Mouse (Mus musculus): ENCODE measurements around the gene Gm4305. TPM values are rescaled to one million over a fixed set of nuclear protein-coding genes. Genes with fewer than 3 reads are reported as not detected.
"Not testable (repeated sequence)": the region's sequence is repeated elsewhere in the genome, so short reads cannot be mapped to it uniquely, and the experiment has no call there.

Gene Gm4305
- total RNA-seq (2015) (not detected in 2 replicates), total RNA-seq (2017) (not detected in 2 replicates)

GRCm38 (mm10) chr10:100350793-100351192 lies at the start of gene Gm4305:
Gene Gm4305, plus strand, starts transcription at chr10:100351093.
- ATAC-seq (replicated peaks; ENCODE audit: poor library complexity) = not testable (repeated sequence)

- ATAC-seq (replicated peaks; ENCODE audit: poor library complexity) = not testable (repeated sequence)
Measured at GRCm38 (mm10) chr10:100335376-100335775, 15.5 kb upstream of the Gm4305 start, which contains the start of gene Gm4301. Gene Gm4301, plus strand, starts transcription at chr10:100335676.

- not testable (repeated sequence) for ATAC-seq (replicated peaks; ENCODE audit: poor library complexity)
Measured at GRCm38 (mm10) chr10:100340536-100340935, 10.4 kb upstream of the Gm4305 start, which contains the start of gene Gm4302. Gene Gm4302, plus strand, starts transcription at chr10:100340836.

- not testable (repeated sequence) for ATAC-seq (replicated peaks; ENCODE audit: poor library complexity)
Measured at GRCm38 (mm10) chr10:100345672-100346071, 5.2 kb upstream of the Gm4305 start, which contains the start of gene Gm4303. Gene Gm4303, plus strand, starts transcription at chr10:100345972.

GRCm38 (mm10) chr10:100356841-100357240 lies 5.9 kb downstream of the Gm4305 start:
- ATAC-seq (replicated peaks; ENCODE audit: poor library complexity) = not testable (repeated sequence)

GRCm38 (mm10) chr10:100361038-100361437 lies 10.1 kb downstream of the Gm4305 start, which contains the start of gene Gm4307:
Gene Gm4307, plus strand, starts transcription at chr10:100361338.
- ATAC-seq (replicated peaks; ENCODE audit: poor library complexity) = not testable (repeated sequence)

- not testable (repeated sequence) for ATAC-seq (replicated peaks; ENCODE audit: poor library complexity)
Measured at GRCm38 (mm10) chr10:100382460-100382859, 31.6 kb downstream of the Gm4305 start, which contains the start of gene Gm4312. Gene Gm4312, minus strand, starts transcription at chr10:100382560.

Other genes with a start within 250 kb of the Gm4305 start
- gene Gm4301, start 15.4 kb upstream of the Gm4305 start, total RNA-seq (2015) = not detected in 2 replicates
- gene Gm4301, start 15.4 kb upstream of the Gm4305 start, total RNA-seq (2017) = not detected in 2 replicates
- not detected in 2 replicates for gene Gm4302, start 10.3 kb upstream of the Gm4305 start, total RNA-seq (2015)
- gene Gm4302, start 10.3 kb upstream of the Gm4305 start, total RNA-seq (2017) = not detected in 2 replicates
- not detected in 2 replicates for gene Gm4303, start 5.1 kb upstream of the Gm4305 start, total RNA-seq (2015)
- gene Gm4303, start 5.1 kb upstream of the Gm4305 start, total RNA-seq (2017) = not detected in 2 replicates
- gene Gm4307, start 10.2 kb downstream of the Gm4305 start, total RNA-seq (2015) = not detected in 2 replicates
- gene Gm4307, start 10.2 kb downstream of the Gm4305 start, total RNA-seq (2017) = not detected in 2 replicates
- gene Gm4312, start 31.5 kb downstream of the Gm4305 start, total RNA-seq (2015) = not detected in 2 replicates
- gene Gm4312, start 31.5 kb downstream of the Gm4305 start, total RNA-seq (2017) = not detected in 2 replicates
- gene Tmtc3, start 136.3 kb downstream of the Gm4305 start, total RNA-seq (2015) = 22.8 and 26.0 TPM in 2 replicates
- 4.8 and 6.6 TPM in 2 replicates for gene Tmtc3, start 136.3 kb downstream of the Gm4305 start, total RNA-seq (2017)
- 9.3 and 19.4 TPM in 2 replicates for gene Cep290, start 136.5 kb downstream of the Gm4305 start, total RNA-seq (2015)
- 9.3 and 13.5 TPM in 2 replicates for gene Cep290, start 136.5 kb downstream of the Gm4305 start, total RNA-seq (2017)
- 11.4 and 13.3 TPM in 2 replicates for gene 4930430F08Rik, start 239.3 kb downstream of the Gm4305 start, total RNA-seq (2015)
- gene 4930430F08Rik, start 239.3 kb downstream of the Gm4305 start, total RNA-seq (2017) = 11.6 and 12.2 TPM in 2 replicates
- gene 1700017N19Rik, start 239.4 kb downstream of the Gm4305 start, total RNA-seq (2015) = not detected in 2 replicates
- not detected in 2 replicates for gene 1700017N19Rik, start 239.4 kb downstream of the Gm4305 start, total RNA-seq (2017)

Measured in megakaryocyte progenitor cell, adult 5-6 weeks (primary cell).